Mouse (Mus musculus): Measurements from ENCODE around the gene Slc38a8. TPM values are rescaled to one million over a fixed set of nuclear protein-coding genes. Genes with fewer than 3 reads are reported as not detected.

Gene Slc38a8
- polyA plus RNA-seq (2014; fragmentation: Nextera tagmentation; extraction: Ambion mirVana): not detected in 2 replicates

DNA sequence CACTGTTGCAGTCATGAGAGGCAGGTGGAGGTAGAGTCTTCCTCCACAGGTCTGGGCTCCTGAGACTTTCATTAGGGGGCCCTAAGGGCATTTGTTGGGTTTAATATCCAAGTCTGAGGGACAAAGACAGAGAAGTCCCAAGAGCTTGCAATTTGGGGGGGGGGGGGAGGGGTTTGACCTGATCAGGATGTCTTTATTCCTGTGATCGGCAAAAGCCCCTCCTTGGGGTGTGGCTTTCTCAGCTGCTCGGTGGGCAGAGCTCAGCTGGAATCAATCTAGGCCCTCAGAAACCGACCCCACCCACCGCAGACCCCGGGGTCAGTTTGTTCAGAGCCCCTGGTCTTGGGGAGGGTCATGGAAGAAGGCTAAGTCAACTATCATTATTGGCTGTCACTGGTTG is at the start of gene Slc38a8:
Gene Slc38a8, minus strand, starts transcription at position 101 of the 400 bp plus-strand sequence.
- Histone ChIP-seq H3K36me3 (ENCODE audit: control insufficient read depth, insufficient read depth, low read length) (no peaks in the 10 kb centered on the region), H3K9me3 (replicated peaks; ENCODE audit: control insufficient read depth, low read length) (no peaks in the 10 kb centered on the region), H3K27ac (ENCODE audit: low read depth, low read length) (no peak within 1 kb of the TSS), H3K4me2 (no peak within 1 kb of the TSS), H3K4me1 (ENCODE audit: control insufficient read depth, insufficient read depth, low read length) (peaks cover 18% of the 10 kb centered on the region), H3K9ac (ENCODE audit: low read depth, low read length) (0 out of 2 replicates have a peak within 1 kb of the TSS, but pooled peaks have one; percentile 28), H3K4me3 (ENCODE audit: low read depth, low read length) (no peak within 1 kb of the TSS), H3K27me3 (ENCODE audit: control insufficient read depth, insufficient read depth, low read length) (peaks cover 18% of the 10 kb centered on the region)
- ATAC-seq (replicated peaks; ENCODE audit: insufficient number of reproducible peaks, low FRiP score, low TSS enrichment): no peak
- 47% methylated on average over 5 of the region's 5 CpGs for WGBS (ENCODE audit: insufficient replicate concordance)

DNA sequence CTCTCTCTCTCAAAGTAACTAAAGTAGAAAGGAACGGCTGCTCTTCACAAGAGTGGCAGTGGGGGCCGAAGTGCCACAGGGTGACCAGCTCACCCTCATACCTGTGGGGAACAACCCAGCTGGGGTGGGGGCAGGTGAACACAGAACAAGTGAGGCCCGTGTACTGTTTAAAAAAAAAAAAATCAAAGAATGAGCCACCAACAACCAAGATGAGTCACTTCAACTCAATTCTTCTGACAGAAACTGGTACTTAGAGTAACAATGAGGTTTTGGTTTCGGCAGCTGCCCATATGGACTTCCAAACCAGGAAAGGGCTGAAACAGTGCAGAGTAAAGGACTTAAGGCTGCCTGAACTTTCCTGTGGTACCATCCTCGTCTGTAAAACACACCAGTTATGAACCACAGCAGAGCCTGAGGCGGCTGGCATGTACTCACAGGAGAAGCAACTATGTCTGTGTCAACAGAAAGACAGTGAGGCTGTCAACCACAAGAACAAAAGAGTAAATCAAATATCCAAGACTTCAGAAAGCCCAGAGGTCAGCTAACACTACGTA is 47.1 kb upstream of the Slc38a8 start:
- 83% methylated on average over 7 of the region's 7 CpGs for WGBS (ENCODE audit: insufficient replicate concordance)
- H3K27me3 ChIP-seq (ENCODE audit: control insufficient read depth, insufficient read depth, low read length): no peaks in the 10 kb centered on the region
- peaks cover 11% of the 10 kb centered on the region; the same call in 1 of the 2 replicates for H3K36me3 ChIP-seq (ENCODE audit: control insufficient read depth, insufficient read depth, low read length)

DNA sequence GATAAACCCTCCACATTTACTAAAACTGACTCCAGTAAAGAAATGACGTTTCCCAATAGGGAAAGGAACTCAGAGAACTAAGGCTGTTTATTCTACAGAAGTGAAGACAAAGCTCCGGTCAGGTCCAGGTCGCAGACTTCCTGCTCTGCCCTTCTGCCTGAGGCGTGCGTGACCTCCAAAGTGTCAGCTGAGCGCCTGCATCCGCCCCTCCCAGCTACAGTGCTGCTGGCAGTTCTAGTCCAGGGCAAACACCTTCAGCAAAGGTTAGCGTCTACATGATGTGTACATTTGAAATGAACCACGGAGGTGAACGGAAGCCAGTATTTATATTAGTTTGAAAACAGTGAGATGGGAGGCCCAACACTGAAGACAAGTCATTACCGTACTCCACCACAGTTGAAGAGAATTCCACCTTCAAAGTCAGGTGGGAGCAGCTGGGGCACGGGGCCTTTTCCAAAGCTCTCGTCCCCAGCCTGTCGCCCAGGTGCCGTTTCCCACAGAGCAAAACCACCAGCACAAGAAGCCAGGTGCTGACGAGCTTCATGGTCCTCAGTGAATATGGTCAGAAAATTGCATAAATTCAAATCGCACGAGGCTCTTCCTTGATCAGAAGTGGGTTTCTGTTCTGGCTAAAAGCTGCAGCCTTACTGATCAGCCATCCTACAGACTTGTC is 45.7 kb upstream of the Slc38a8 start:
- Histone ChIP-seq H3K27ac (ENCODE audit: low read depth, low read length) (no peak overlapping the region), H3K36me3 (ENCODE audit: control insufficient read depth, insufficient read depth, low read length) (peaks cover 14% of the 10 kb centered on the region; the same call in 1 of the 2 replicates), H3K4me2 (no peak overlapping the region), H3K9me3 (replicated peaks; ENCODE audit: control insufficient read depth, low read length) (no peaks in the 10 kb centered on the region), H3K4me1 (ENCODE audit: control insufficient read depth, insufficient read depth, low read length) (peaks cover 3% of the 10 kb centered on the region; the same call in 1 of the 2 replicates), H3K27me3 (ENCODE audit: control insufficient read depth, insufficient read depth, low read length) (no peaks in the 10 kb centered on the region), H3K9ac (ENCODE audit: low read depth, low read length) (no peak overlapping the region), H3K4me3 (ENCODE audit: low read depth, low read length) (no peak overlapping the region)
- ATAC-seq (replicated peaks; ENCODE audit: insufficient number of reproducible peaks, low FRiP score, low TSS enrichment): no peak
- 79% methylated on average over 18 of the region's 18 CpGs for WGBS (ENCODE audit: insufficient replicate concordance)

More for the DNA sequence above, 47.1 kb upstream of the Slc38a8 start:
- Histone ChIP-seq H3K4me3 (ENCODE audit: low read depth, low read length) (no peak overlapping the region), H3K9me3 (replicated peaks; ENCODE audit: control insufficient read depth, low read length) (no peaks in the 10 kb centered on the region), H3K4me2 (no peak overlapping the region), H3K4me1 (ENCODE audit: control insufficient read depth, insufficient read depth, low read length) (peaks cover 3% of the 10 kb centered on the region; the same call in 1 of the 2 replicates), H3K27ac (ENCODE audit: low read depth, low read length) (no peak overlapping the region), H3K9ac (ENCODE audit: low read depth, low read length) (no peak overlapping the region)
- ATAC-seq (replicated peaks; ENCODE audit: insufficient number of reproducible peaks, low FRiP score, low TSS enrichment): no peak

DNA sequence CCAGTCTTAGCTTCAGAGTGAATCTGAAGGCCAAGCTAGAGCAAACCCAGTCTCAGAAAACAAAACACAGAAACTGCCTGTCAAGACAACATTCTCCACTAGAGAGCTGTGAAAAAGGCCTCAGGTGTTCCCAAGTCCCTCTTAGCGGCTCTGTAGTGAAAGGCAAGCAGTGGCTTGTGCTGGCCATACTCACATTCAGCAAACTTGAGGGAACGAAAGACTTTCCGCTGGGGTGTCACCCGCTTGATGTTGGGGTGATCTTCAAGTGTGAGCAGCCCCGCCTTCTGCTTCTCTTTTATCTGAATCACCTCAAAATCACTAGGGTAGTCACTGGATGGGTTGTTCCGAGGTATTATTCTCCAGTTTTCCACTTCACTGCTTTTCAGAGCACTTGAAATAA is 44.3 kb upstream of the Slc38a8 start:
- peaks cover 21% of the 10 kb centered on the region for H3K36me3 ChIP-seq (ENCODE audit: control insufficient read depth, insufficient read depth, low read length)
- no peak for ATAC-seq (replicated peaks; ENCODE audit: insufficient number of reproducible peaks, low FRiP score, low TSS enrichment)
- H3K9ac ChIP-seq (ENCODE audit: low read depth, low read length): no peak overlapping the region
- H3K27ac ChIP-seq (ENCODE audit: low read depth, low read length): no peak overlapping the region
- H3K9me3 ChIP-seq (replicated peaks; ENCODE audit: control insufficient read depth, low read length): no peaks in the 10 kb centered on the region
- no peaks in the 10 kb centered on the region for H3K27me3 ChIP-seq (ENCODE audit: control insufficient read depth, insufficient read depth, low read length)
- no peak overlapping the region for H3K4me3 ChIP-seq (ENCODE audit: low read depth, low read length)
- no peak overlapping the region for H3K4me2 ChIP-seq
- WGBS (ENCODE audit: insufficient replicate concordance): 92% methylated on average over 6 of the region's 6 CpGs
- peaks cover 3% of the 10 kb centered on the region; the same call in 1 of the 2 replicates for H3K4me1 ChIP-seq (ENCODE audit: control insufficient read depth, insufficient read depth, low read length)

DNA sequence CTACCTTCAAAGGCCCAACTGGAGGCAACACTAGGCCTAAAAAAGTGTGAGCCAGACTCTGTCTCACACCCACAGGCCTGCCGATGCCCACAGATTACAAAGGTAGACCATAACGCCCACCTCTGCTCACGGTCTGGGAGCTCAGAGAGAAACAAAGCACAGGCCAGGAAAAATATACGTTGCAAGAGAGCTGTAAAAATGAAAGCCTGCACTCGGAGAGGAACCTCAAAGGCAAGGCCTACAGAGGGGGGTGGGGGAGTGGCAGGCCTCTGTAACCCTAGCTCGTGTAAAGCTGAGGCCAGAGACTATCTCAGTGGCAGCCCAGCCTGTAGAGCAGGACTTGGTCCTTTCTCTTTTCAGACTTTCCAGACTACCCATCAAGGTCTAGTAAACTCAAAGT is 43.7 kb upstream of the Slc38a8 start:
- H3K4me1 ChIP-seq (ENCODE audit: control insufficient read depth, insufficient read depth, low read length): peaks cover 3% of the 10 kb centered on the region; the same call in 1 of the 2 replicates
- no peak overlapping the region for H3K27ac ChIP-seq (ENCODE audit: low read depth, low read length)
- 80% methylated on average over 6 of the region's 6 CpGs for WGBS (ENCODE audit: insufficient replicate concordance)
- peaks cover 23% of the 10 kb centered on the region for H3K36me3 ChIP-seq (ENCODE audit: control insufficient read depth, insufficient read depth, low read length)
- H3K9me3 ChIP-seq (replicated peaks; ENCODE audit: control insufficient read depth, low read length): no peaks in the 10 kb centered on the region
- H3K9ac ChIP-seq (ENCODE audit: low read depth, low read length): no peak overlapping the region
- H3K4me2 ChIP-seq: no peak overlapping the region
- no peak overlapping the region for H3K4me3 ChIP-seq (ENCODE audit: low read depth, low read length)
- H3K27me3 ChIP-seq (ENCODE audit: control insufficient read depth, insufficient read depth, low read length): no peaks in the 10 kb centered on the region
- ATAC-seq (replicated peaks; ENCODE audit: insufficient number of reproducible peaks, low FRiP score, low TSS enrichment): no peak

DNA sequence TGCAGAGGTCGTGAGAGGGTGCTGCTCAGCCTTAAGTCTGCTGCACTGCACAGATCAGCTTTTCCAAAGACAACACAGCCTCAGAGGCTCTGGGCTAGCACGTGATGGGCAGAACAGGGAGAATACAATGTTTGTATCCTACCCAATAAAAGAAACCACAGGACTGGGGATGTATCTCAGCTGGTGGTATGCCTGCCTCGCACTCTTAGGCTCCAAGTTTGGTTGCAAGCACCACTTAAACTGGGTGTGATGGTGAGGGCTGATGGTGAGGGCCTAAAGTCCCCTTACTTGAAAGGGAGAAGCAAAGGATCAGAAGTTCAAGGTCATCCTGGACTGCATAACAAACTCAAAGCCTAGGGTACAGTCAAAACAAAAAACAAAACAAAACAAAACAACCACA is 43.1 kb upstream of the Slc38a8 start:
- no peak overlapping the region for H3K9ac ChIP-seq (ENCODE audit: low read depth, low read length)
- no peak overlapping the region for H3K27ac ChIP-seq (ENCODE audit: low read depth, low read length)
- H3K27me3 ChIP-seq (ENCODE audit: control insufficient read depth, insufficient read depth, low read length): no peaks in the 10 kb centered on the region
- peaks cover 3% of the 10 kb centered on the region; the same call in 1 of the 2 replicates for H3K4me1 ChIP-seq (ENCODE audit: control insufficient read depth, insufficient read depth, low read length)
- H3K4me2 ChIP-seq: no peak overlapping the region
- no peak for ATAC-seq (replicated peaks; ENCODE audit: insufficient number of reproducible peaks, low FRiP score, low TSS enrichment)
- H3K4me3 ChIP-seq (ENCODE audit: low read depth, low read length): no peak overlapping the region
- 82% methylated on average over 3 of the region's 3 CpGs for WGBS (ENCODE audit: insufficient replicate concordance)
- no peaks in the 10 kb centered on the region for H3K9me3 ChIP-seq (replicated peaks; ENCODE audit: control insufficient read depth, low read length)
- H3K36me3 ChIP-seq (ENCODE audit: control insufficient read depth, insufficient read depth, low read length): peaks cover 28% of the 10 kb centered on the region

DNA sequence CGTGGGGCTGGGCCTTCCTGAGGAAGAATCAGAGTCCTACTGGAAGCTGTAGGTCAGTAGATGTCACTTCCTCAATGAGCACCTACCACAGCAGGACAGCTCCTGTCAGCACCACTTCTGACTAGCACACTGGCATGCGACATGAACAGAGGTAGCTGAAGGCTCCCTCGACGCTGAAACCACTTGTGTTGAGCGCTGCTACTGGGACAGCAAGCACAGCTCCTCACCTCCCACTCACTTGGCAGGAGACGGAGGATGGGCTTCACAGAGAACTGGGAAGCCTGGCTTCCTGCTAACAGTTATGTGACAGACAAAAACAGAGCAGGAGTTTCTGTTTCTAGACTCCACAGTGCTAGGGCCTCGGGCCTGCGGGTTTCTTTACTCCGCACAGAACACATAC is 30.5 kb upstream of the Slc38a8 start:
- Histone ChIP-seq H3K9me3 (replicated peaks; ENCODE audit: control insufficient read depth, low read length) (no peaks in the 10 kb centered on the region), H3K4me2 (no peak overlapping the region), H3K36me3 (ENCODE audit: control insufficient read depth, insufficient read depth, low read length) (peaks cover 44% of the 10 kb centered on the region), H3K9ac (ENCODE audit: low read depth, low read length) (no peak overlapping the region), H3K4me1 (ENCODE audit: control insufficient read depth, insufficient read depth, low read length) (peaks cover 8% of the 10 kb centered on the region; the same call in 1 of the 2 replicates), H3K27me3 (ENCODE audit: control insufficient read depth, insufficient read depth, low read length) (no peaks in the 10 kb centered on the region), H3K27ac (ENCODE audit: low read depth, low read length) (no peak overlapping the region), H3K4me3 (ENCODE audit: low read depth, low read length) (no peak overlapping the region)
- no peak for ATAC-seq (replicated peaks; ENCODE audit: insufficient number of reproducible peaks, low FRiP score, low TSS enrichment)
- 62% methylated on average over 9 of the region's 9 CpGs for WGBS (ENCODE audit: insufficient replicate concordance)

DNA sequence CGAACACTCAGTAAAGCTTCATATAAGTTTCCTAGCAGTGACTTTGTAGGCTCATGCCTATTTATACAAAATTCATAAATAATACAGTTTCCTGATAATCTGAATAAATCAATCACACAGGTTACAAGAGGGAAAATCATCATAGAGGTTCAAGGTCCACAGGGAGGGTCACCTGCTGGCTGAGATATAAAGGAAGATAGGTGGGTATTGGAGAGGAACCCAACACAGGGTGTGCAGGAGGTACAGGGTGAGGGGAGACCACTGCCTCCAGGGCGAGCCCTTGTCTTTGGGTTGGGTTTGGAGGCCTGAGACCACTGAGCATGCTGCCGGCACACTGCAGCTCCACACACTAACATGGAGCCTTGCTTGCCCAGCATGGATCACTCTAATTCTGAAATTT is 29.9 kb upstream of the Slc38a8 start:
- peaks cover 42% of the 10 kb centered on the region for H3K36me3 ChIP-seq (ENCODE audit: control insufficient read depth, insufficient read depth, low read length)
- H3K27ac ChIP-seq (ENCODE audit: low read depth, low read length): no peak overlapping the region
- ATAC-seq (replicated peaks; ENCODE audit: insufficient number of reproducible peaks, low FRiP score, low TSS enrichment): no peak
- H3K4me3 ChIP-seq (ENCODE audit: low read depth, low read length): no peak overlapping the region
- H3K9me3 ChIP-seq (replicated peaks; ENCODE audit: control insufficient read depth, low read length): no peaks in the 10 kb centered on the region
- no peak overlapping the region for H3K9ac ChIP-seq (ENCODE audit: low read depth, low read length)
- no peak overlapping the region for H3K4me2 ChIP-seq
- 89% methylated on average over 3 of the region's 3 CpGs for WGBS (ENCODE audit: insufficient replicate concordance)
- H3K4me1 ChIP-seq (ENCODE audit: control insufficient read depth, insufficient read depth, low read length): peaks cover 8% of the 10 kb centered on the region; the same call in 1 of the 2 replicates
- no peaks in the 10 kb centered on the region for H3K27me3 ChIP-seq (ENCODE audit: control insufficient read depth, insufficient read depth, low read length)
